ENCODE assay signal across 8 mouse cellular contexts in genomic region chr5:123974179-123974485, GRCm38 (mm10). TPM values are rescaled to one million over a fixed set of nuclear protein-coding genes. Genes with fewer than 3 reads are reported as not detected.
DNase-seq lines count a peak whose midpoint lies in the region; ATAC-seq and TF ChIP-seq lines count a peak whose summit lies in the region.

No protein-coding gene starts in this region.

- TF ChIP-seq CTCF in spleen, adult 2 months (IDR thresholded peaks at IDR 0.05; ENCODE audit: extremely low read depth, insufficient read depth, insufficient read length, insufficient replicate concordance): no peak

- peak overlapping the region; percentile 37 for H3K9ac ChIP-seq in embryonic facial prominence, embryonic 15.5 days
- peak overlapping the region; percentile 61 for H3K9ac ChIP-seq in intestine, embryonic 14.5 days (ENCODE audit: low read length)
- peak overlapping the region; percentile 89 for H3K9ac ChIP-seq in midbrain, embryonic 16.5 days (ENCODE audit: low read depth, low read length)

- under 1% methylated on average over 14 of the region's 14 CpGs for WGBS in spleen, adult 2 months
- 0% methylated on average over 14 of the region's 14 CpGs for WGBS in embryonic facial prominence, embryonic 15.5 days
- under 1% methylated on average over 14 of the region's 14 CpGs for WGBS in intestine, embryonic 14.5 days
- WGBS in midbrain, embryonic 16.5 days: under 1% methylated on average over 14 of the region's 14 CpGs

- peaks cover 23% of the 10 kb centered on the region; the same call in 1 of the 2 replicates for H3K4me1 ChIP-seq in spleen, adult 2 months (ENCODE audit: control insufficient read depth, insufficient read depth, insufficient read length)
- H3K4me1 ChIP-seq in embryonic facial prominence, embryonic 15.5 days: peaks cover 38% of the 10 kb centered on the region
- H3K4me1 ChIP-seq in intestine, embryonic 14.5 days (replicated peaks; ENCODE audit: control insufficient read depth, insufficient read depth, low read length): no peaks in the 10 kb centered on the region; the same call in 1 of the 2 replicates
- peaks cover 13% of the 10 kb centered on the region for H3K4me1 ChIP-seq in midbrain, embryonic 16.5 days (ENCODE audit: control insufficient read depth, insufficient read depth, low read length)

- peak overlapping the region; percentile 93 for H3K27ac ChIP-seq in spleen, adult 2 months (ENCODE audit: insufficient read depth, low read length)
- H3K27ac ChIP-seq in embryonic facial prominence, embryonic 15.5 days (replicated peaks): peak overlapping the region; percentile 3
- no peak overlapping the region for H3K27ac ChIP-seq in intestine, embryonic 14.5 days (ENCODE audit: low read depth)
- H3K27ac ChIP-seq in midbrain, embryonic 16.5 days (ENCODE audit: low read length): no peak overlapping the region

- no peaks in the 10 kb centered on the region for H3K27me3 ChIP-seq in spleen, adult 2 months (ENCODE audit: control insufficient read depth, insufficient read depth, low read length)
- peaks cover 6% of the 10 kb centered on the region; the same call in 1 of the 2 replicates for H3K27me3 ChIP-seq in embryonic facial prominence, embryonic 15.5 days
- H3K27me3 ChIP-seq in intestine, embryonic 14.5 days (replicated peaks; ENCODE audit: control insufficient read depth, insufficient read depth, low read length): peaks cover 19% of the 10 kb centered on the region
- no peaks in the 10 kb centered on the region for H3K27me3 ChIP-seq in midbrain, embryonic 16.5 days (ENCODE audit: control insufficient read depth, insufficient read depth, low read depth, low read length)

- no peak for DNase-seq in spleen, adult 2 months (ENCODE audit: low read depth in 1 of 2, low spot score in 2 of 2)
- DNase-seq in spleen, postnatal 10 days (ENCODE audit: low spot score in 2 of 2): no peak
- no peak for DNase-seq in intestine, embryonic 14.5 days (ENCODE audit: low spot score)
- no peak for DNase-seq in testis, postnatal 10 days (ENCODE audit: low spot score)
- DNase-seq in adrenal gland, postnatal 25 days: no peak
- DNase-seq in right cerebral cortex, adult 18-20 months: no peak

- H3K9me3 ChIP-seq in embryonic facial prominence, embryonic 15.5 days (replicated peaks): no peaks in the 10 kb centered on the region
- no peaks in the 10 kb centered on the region for H3K9me3 ChIP-seq in intestine, embryonic 14.5 days (ENCODE audit: control insufficient read depth, low read length)
- H3K9me3 ChIP-seq in midbrain, embryonic 16.5 days (replicated peaks; ENCODE audit: control insufficient read depth, low read length, poor library complexity, severe bottlenecking): no peaks in the 10 kb centered on the region

- peak overlapping the region; percentile 95 for H3K4me2 ChIP-seq in embryonic facial prominence, embryonic 15.5 days (replicated peaks)
- peak overlapping the region; percentile 82 for H3K4me2 ChIP-seq in intestine, embryonic 14.5 days (ENCODE audit: low read length)
- H3K4me2 ChIP-seq in midbrain, embryonic 16.5 days (ENCODE audit: low read length): peak overlapping the region; percentile 86

- no peak for TF ChIP-seq POLR2A in spleen, adult 2 months (IDR thresholded peaks at IDR 0.05; ENCODE audit: low read depth, low read length)

- H3K36me3 ChIP-seq in spleen, adult 2 months (ENCODE audit: control insufficient read depth, insufficient read depth, low read length): peaks cover 4% of the 10 kb centered on the region; the same call in 1 of the 2 replicates
- H3K36me3 ChIP-seq in embryonic facial prominence, embryonic 15.5 days: no peaks in the 10 kb centered on the region
- no peaks in the 10 kb centered on the region for H3K36me3 ChIP-seq in intestine, embryonic 14.5 days (ENCODE audit: control insufficient read depth, insufficient read depth, low read length)
- H3K36me3 ChIP-seq in midbrain, embryonic 16.5 days (ENCODE audit: control insufficient read depth, insufficient read depth, low read length): no peaks in the 10 kb centered on the region

- peak overlapping the region; percentile 82 for H3K4me3 ChIP-seq in spleen, adult 2 months (ENCODE audit: extremely low read depth, insufficient read depth, insufficient read length)
- H3K4me3 ChIP-seq in embryonic facial prominence, embryonic 15.5 days (replicated peaks): peak overlapping the region; percentile 55
- peak overlapping the region; percentile 65 for H3K4me3 ChIP-seq in intestine, embryonic 14.5 days (ENCODE audit: low read depth, low read length)
- H3K4me3 ChIP-seq in midbrain, embryonic 16.5 days (ENCODE audit: low read depth, low read length): peak overlapping the region; percentile 80

- no peak for ATAC-seq in embryonic facial prominence, embryonic 15.5 days (ENCODE audit: insufficient number of reproducible peaks, low FRiP score, low TSS enrichment, low read depth)
- no peak for ATAC-seq in intestine, embryonic 14.5 days (replicated peaks; ENCODE audit: low FRiP score, low TSS enrichment, low read depth)
- ATAC-seq in midbrain, embryonic 16.5 days: 0 out of 2 replicates have a peak, but pooled peaks have one; percentile 25

RNA-seq across cellular contexts. Expression of gene Hip1r, which starts 0.7 kb away (rescaled TPM):
- 46.3 and 59.2 TPM in 2 replicates for polyA plus RNA-seq in spleen, adult 2 months (2012; rRNA removed)
- polyA plus RNA-seq in embryonic facial prominence, embryonic 15.5 days (2015; fragmentation: Nextera tagmentation; extraction: Ambion mirVana): 14.2 and 16.1 TPM in 2 replicates
- 14.7 and 17.5 TPM in 2 replicates for polyA plus RNA-seq in intestine, embryonic 14.5 days (2014; fragmentation: Nextera tagmentation; extraction: Ambion mirVana)
- 33.5 and 34.3 TPM in 2 replicates for polyA plus RNA-seq in midbrain, embryonic 16.5 days (2015; fragmentation: Nextera tagmentation; extraction: Ambion mirVana)
- 17.9 and 18.3 TPM in 2 replicates for total RNA-seq in adrenal gland, postnatal 25 days (2021)

RNA-seq across cellular contexts. Expression of gene Ccdc62, which starts 43.7 kb away (rescaled TPM):
- 1.1 and 1.3 TPM in 2 replicates for polyA plus RNA-seq in spleen, adult 2 months (2012; rRNA removed)
- 5.4 and 7.5 TPM in 2 replicates for polyA plus RNA-seq in embryonic facial prominence, embryonic 15.5 days (2015; fragmentation: Nextera tagmentation; extraction: Ambion mirVana)
- polyA plus RNA-seq in intestine, embryonic 14.5 days (2014; fragmentation: Nextera tagmentation; extraction: Ambion mirVana): 5.5 and 9.1 TPM in 2 replicates
- 4.2 and 4.9 TPM in 2 replicates for polyA plus RNA-seq in midbrain, embryonic 16.5 days (2015; fragmentation: Nextera tagmentation; extraction: Ambion mirVana)
- total RNA-seq in adrenal gland, postnatal 25 days (2021): 4.9 and 5.0 TPM in 2 replicates

RNA-seq across cellular contexts. Expression of gene Gm43518, which starts 46.9 kb away (rescaled TPM):
- polyA plus RNA-seq in spleen, adult 2 months (2012; rRNA removed): 0.41 and 0.50 TPM in 2 replicates
- 1.9 and 2.9 TPM in 2 replicates for polyA plus RNA-seq in embryonic facial prominence, embryonic 15.5 days (2015; fragmentation: Nextera tagmentation; extraction: Ambion mirVana)
- 1.4 and 2.3 TPM in 2 replicates for polyA plus RNA-seq in intestine, embryonic 14.5 days (2014; fragmentation: Nextera tagmentation; extraction: Ambion mirVana)
- polyA plus RNA-seq in midbrain, embryonic 16.5 days (2015; fragmentation: Nextera tagmentation; extraction: Ambion mirVana): 2.6 and 3.6 TPM in 2 replicates
- 1.9 TPM in 1 of 2 replicates, not detected in the other for total RNA-seq in adrenal gland, postnatal 25 days (2021)

RNA-seq across cellular contexts. Expression of gene Vps37b, which starts 57.9 kb away (rescaled TPM):
- 58.1 and 72.8 TPM in 2 replicates for polyA plus RNA-seq in spleen, adult 2 months (2012; rRNA removed)
- polyA plus RNA-seq in embryonic facial prominence, embryonic 15.5 days (2015; fragmentation: Nextera tagmentation; extraction: Ambion mirVana): 37.7 and 39.1 TPM in 2 replicates
- 26.4 and 27.7 TPM in 2 replicates for polyA plus RNA-seq in intestine, embryonic 14.5 days (2014; fragmentation: Nextera tagmentation; extraction: Ambion mirVana)
- polyA plus RNA-seq in midbrain, embryonic 16.5 days (2015; fragmentation: Nextera tagmentation; extraction: Ambion mirVana): 59.5 and 62.0 TPM in 2 replicates
- 75.2 and 101 TPM in 2 replicates for total RNA-seq in adrenal gland, postnatal 25 days (2021)

Comparison
In these comparisons a context has a peak if more than half of its experiments do, and no peak if none do; other contexts are left out.
1. H3K27ac ChIP-seq: peak in spleen, adult 2 months (single experiment) and embryonic facial prominence, embryonic 15.5 days (single experiment); none in intestine, embryonic 14.5 days (single experiment) and midbrain, embryonic 16.5 days (single experiment).
2. H3K9ac ChIP-seq: peak in every context shown above with its lines; median percentile 89 in midbrain, embryonic 16.5 days; 61 in intestine, embryonic 14.5 days; 37 in embryonic facial prominence, embryonic 15.5 days.
3. Peak in every context shown above with its lines, with median percentiles within 50 percentile points of each other: H3K4me3 ChIP-seq and H3K4me2 ChIP-seq.